In genomic region chr13:59768531-59768930, GRCm38 (mm10) we compare ENCODE assay signal across 7 mouse cellular contexts. TPM values are rescaled to one million over a fixed set of nuclear protein-coding genes. Genes with fewer than 3 reads are reported as not detected.
DNase-seq lines count a peak whose midpoint lies in the region; ATAC-seq lines count a peak whose summit lies in the region.

No protein-coding gene starts in this region.

- intact Hi-C loops in left cerebral cortex, postnatal 14 days (cut with DNase I): no loop called here

- peak; percentile 29 for DNase-seq in kidney, adult 9 months
- no peak for DNase-seq in left cerebral cortex, postnatal 14 days (ENCODE audit: low spot score in 2 of 2)

- no peak for ATAC-seq in megakaryocyte, adult 5-6 weeks (ENCODE audit: poor library complexity, severe bottlenecking)
- ATAC-seq in embryonic facial prominence, embryonic 13.5 days (ENCODE audit: insufficient number of reproducible peaks, insufficient read depth, low FRiP score, low TSS enrichment, low read depth): no peak
- no peak for ATAC-seq in midbrain, embryonic 12.5 days (ENCODE audit: low FRiP score, low read depth)
- ATAC-seq in erythroid progenitor cell, adult 5-6 weeks (replicated peaks; ENCODE audit: low FRiP score, poor library complexity, severe bottlenecking): no peak

- H3K27me3 ChIP-seq in megakaryocyte, embryonic 14.5 days (replicated peaks): no peaks in the 10 kb centered on the region
- no peaks in the 10 kb centered on the region for H3K27me3 ChIP-seq in embryonic facial prominence, embryonic 13.5 days
- no peaks in the 10 kb centered on the region for H3K27me3 ChIP-seq in midbrain, embryonic 12.5 days

- H3K4me2 ChIP-seq in embryonic facial prominence, embryonic 13.5 days: peak overlapping the region; percentile 69
- H3K4me2 ChIP-seq in midbrain, embryonic 12.5 days (replicated peaks): peak overlapping the region; percentile 79

- peak overlapping the region; percentile 94 for H3K4me3 ChIP-seq in megakaryocyte, embryonic 14.5 days (replicated peaks)
- H3K4me3 ChIP-seq in embryonic facial prominence, embryonic 13.5 days: peak overlapping the region; percentile 72
- H3K4me3 ChIP-seq in midbrain, embryonic 12.5 days: peak overlapping the region; percentile 85

- WGBS in embryonic facial prominence, embryonic 13.5 days: 49% methylated on average over 13 of the region's 13 CpGs
- WGBS in midbrain, embryonic 12.5 days: 40% methylated on average over 13 of the region's 13 CpGs

- H3K36me3 ChIP-seq in megakaryocyte, embryonic 14.5 days (replicated peaks; ENCODE audit: low read length): peaks cover 56% of the 10 kb centered on the region
- H3K36me3 ChIP-seq in embryonic facial prominence, embryonic 13.5 days: peaks cover 22% of the 10 kb centered on the region
- H3K36me3 ChIP-seq in midbrain, embryonic 12.5 days: peaks cover 10% of the 10 kb centered on the region; the same call in 1 of the 2 replicates

- no peak overlapping the region for H3K27ac ChIP-seq in embryonic facial prominence, embryonic 13.5 days
- H3K27ac ChIP-seq in midbrain, embryonic 12.5 days (replicated peaks): no peak overlapping the region

- peaks cover 75% of the 10 kb centered on the region for H3K4me1 ChIP-seq in megakaryocyte, embryonic 14.5 days
- H3K4me1 ChIP-seq in embryonic facial prominence, embryonic 13.5 days: peaks cover 42% of the 10 kb centered on the region
- H3K4me1 ChIP-seq in midbrain, embryonic 12.5 days: peaks cover 37% of the 10 kb centered on the region

- no peaks in the 10 kb centered on the region for H3K9me3 ChIP-seq in megakaryocyte, embryonic 14.5 days
- no peaks in the 10 kb centered on the region for H3K9me3 ChIP-seq in embryonic facial prominence, embryonic 13.5 days
- no peaks in the 10 kb centered on the region for H3K9me3 ChIP-seq in midbrain, embryonic 12.5 days

- peak overlapping the region; percentile 87 for H3K9ac ChIP-seq in embryonic facial prominence, embryonic 13.5 days
- peak overlapping the region; percentile 83 for H3K9ac ChIP-seq in midbrain, embryonic 12.5 days (replicated peaks)

RNA-seq across cellular contexts. Expression of gene Isca1, which starts 1.1 kb away (rescaled TPM):
- 58.1 and 113 TPM in 2 replicates for polyA plus RNA-seq in megakaryocyte, embryonic 14.5 days (2012; ENCODE audit: insufficient read depth, low replicate concordance)
- total RNA-seq in megakaryocyte, adult 5-6 weeks (2015): 39.7 and 41.7 TPM in 2 replicates
- total RNA-seq in megakaryocyte, adult 5-6 weeks (2017): 19.2 and 21.3 TPM in 2 replicates
- polyA plus RNA-seq in embryonic facial prominence, embryonic 13.5 days (2015; fragmentation: Nextera tagmentation; extraction: Ambion mirVana): 115 and 116 TPM in 2 replicates
- polyA plus RNA-seq in midbrain, embryonic 12.5 days (2016; fragmentation: Nextera tagmentation; extraction: Ambion mirVana): 118 and 131 TPM in 2 replicates
- 543 and 663 TPM in 2 replicates for total RNA-seq in erythroid progenitor cell, adult 5-6 weeks (2015; ENCODE audit: low replicate concordance)
- 331 and 419 TPM in 2 replicates for total RNA-seq in erythroid progenitor cell, adult 5-6 weeks (2017; ENCODE audit: low replicate concordance)
- 100 to 1,000 TPM; 119 to 121 TPM for total RNA-seq in left cerebral cortex, postnatal 14 days (2021)

RNA-seq across cellular contexts. Expression of gene Gm49354, which starts 13.5 kb away (rescaled TPM):
- 8.0 and 26.4 TPM in 2 replicates for polyA plus RNA-seq in megakaryocyte, embryonic 14.5 days (2012; ENCODE audit: insufficient read depth, low replicate concordance)
- total RNA-seq in megakaryocyte, adult 5-6 weeks (2015): not detected in 2 replicates
- total RNA-seq in megakaryocyte, adult 5-6 weeks (2017): not detected in 2 replicates
- not detected in 2 replicates for polyA plus RNA-seq in embryonic facial prominence, embryonic 13.5 days (2015; fragmentation: Nextera tagmentation; extraction: Ambion mirVana)
- polyA plus RNA-seq in midbrain, embryonic 12.5 days (2016; fragmentation: Nextera tagmentation; extraction: Ambion mirVana): not detected in 2 replicates
- not detected in 2 replicates for total RNA-seq in erythroid progenitor cell, adult 5-6 weeks (2015; ENCODE audit: low replicate concordance)
- 217 and 577 TPM in 2 replicates for total RNA-seq in erythroid progenitor cell, adult 5-6 weeks (2017; ENCODE audit: low replicate concordance)
- total RNA-seq in left cerebral cortex, postnatal 14 days (2021): not detected

RNA-seq across cellular contexts. Expression of gene 1700014D04Rik, which starts 22.0 kb away (rescaled TPM):
- polyA plus RNA-seq in megakaryocyte, embryonic 14.5 days (2012; ENCODE audit: insufficient read depth, low replicate concordance): not detected in 2 replicates
- total RNA-seq in megakaryocyte, adult 5-6 weeks (2015): not detected in 2 replicates
- total RNA-seq in megakaryocyte, adult 5-6 weeks (2017): 0.04 TPM in 1 of 2 replicates, not detected in the other
- polyA plus RNA-seq in embryonic facial prominence, embryonic 13.5 days (2015; fragmentation: Nextera tagmentation; extraction: Ambion mirVana): not detected in 2 replicates
- 0.20 TPM in 1 of 2 replicates, not detected in the other for polyA plus RNA-seq in midbrain, embryonic 12.5 days (2016; fragmentation: Nextera tagmentation; extraction: Ambion mirVana)
- total RNA-seq in erythroid progenitor cell, adult 5-6 weeks (2015; ENCODE audit: low replicate concordance): 2.9 and 3.2 TPM in 2 replicates
- 0.13 TPM in 1 of 2 replicates, not detected in the other for total RNA-seq in erythroid progenitor cell, adult 5-6 weeks (2017; ENCODE audit: low replicate concordance)
- total RNA-seq in left cerebral cortex, postnatal 14 days (2021): 1 to 10 TPM; 1.0 to 1.1 TPM

RNA-seq across cellular contexts. Expression of gene Spata31d1d, which starts 37.0 kb away (rescaled TPM):
- polyA plus RNA-seq in megakaryocyte, embryonic 14.5 days (2012; ENCODE audit: insufficient read depth, low replicate concordance): 0.04 TPM in 1 of 2 replicates, not detected in the other
- not detected in 2 replicates for total RNA-seq in megakaryocyte, adult 5-6 weeks (2015)
- total RNA-seq in megakaryocyte, adult 5-6 weeks (2017): not detected in 2 replicates
- polyA plus RNA-seq in embryonic facial prominence, embryonic 13.5 days (2015; fragmentation: Nextera tagmentation; extraction: Ambion mirVana): not detected in 2 replicates
- not detected in 2 replicates for polyA plus RNA-seq in midbrain, embryonic 12.5 days (2016; fragmentation: Nextera tagmentation; extraction: Ambion mirVana)
- not detected in 2 replicates for total RNA-seq in erythroid progenitor cell, adult 5-6 weeks (2015; ENCODE audit: low replicate concordance)
- total RNA-seq in erythroid progenitor cell, adult 5-6 weeks (2017; ENCODE audit: low replicate concordance): not detected in 2 replicates
- under 1 TPM in 1 of 2 experiments, not detected in 1; 0.08 TPM for total RNA-seq in left cerebral cortex, postnatal 14 days (2021)

RNA-seq across cellular contexts. Expression of gene Tut7, which starts 54.4 kb away (rescaled TPM):
- polyA plus RNA-seq in megakaryocyte, embryonic 14.5 days (2012; ENCODE audit: insufficient read depth, low replicate concordance): 4.3 and 11.4 TPM in 2 replicates
- total RNA-seq in megakaryocyte, adult 5-6 weeks (2015): 95.1 and 97.1 TPM in 2 replicates
- 177 and 194 TPM in 2 replicates for total RNA-seq in megakaryocyte, adult 5-6 weeks (2017)
- polyA plus RNA-seq in embryonic facial prominence, embryonic 13.5 days (2015; fragmentation: Nextera tagmentation; extraction: Ambion mirVana): 51.8 and 54.2 TPM in 2 replicates
- polyA plus RNA-seq in midbrain, embryonic 12.5 days (2016; fragmentation: Nextera tagmentation; extraction: Ambion mirVana): 62.8 and 66.7 TPM in 2 replicates
- total RNA-seq in erythroid progenitor cell, adult 5-6 weeks (2015; ENCODE audit: low replicate concordance): 459 and 492 TPM in 2 replicates
- 561 and 620 TPM in 2 replicates for total RNA-seq in erythroid progenitor cell, adult 5-6 weeks (2017; ENCODE audit: low replicate concordance)
- 10 to 100 TPM; 60.9 to 66.6 TPM for total RNA-seq in left cerebral cortex, postnatal 14 days (2021)
